ENCODE assay signal across 30 mouse cellular contexts in genomic region chr10:75649001-75649400, GRCm38 (mm10). TPM values are rescaled to one million over a fixed set of nuclear protein-coding genes. Genes with fewer than 3 reads are reported as not detected.
A peak's percentile ranks its signal among the peaks of the same experiment; 100 is the strongest.
DNase-seq lines count a peak whose midpoint lies in the region; ATAC-seq and TF ChIP-seq lines count a peak whose summit lies in the region.
"Had no signal": no experiment of that assay in that cellular context is flagged by ENCODE, and none has a peak within 500 bp of the region (broad histone marks: within the 10 kb centered on the region; RNA-seq: fewer than 3 reads in every experiment).

No protein-coding gene starts in this region.

- ATAC-seq in stomach, postnatal 0 days (ENCODE audit: low FRiP score, low TSS enrichment): no peak
- no peak for ATAC-seq in hindbrain, embryonic 16.5 days
- ATAC-seq: activated CD4-positive, CD25-positive, alpha-beta regulatory T cell, adult 4 months; CD4-positive, CD25-positive, alpha-beta regulatory T cell, adult 4 months; forebrain, embryonic 13.5 days; forebrain, embryonic 16.5 days; hindbrain, postnatal 0 days; inflammation-experienced regulatory T-cells, adult 6 months; intestine, embryonic 16.5 days had no signal

- TF ChIP-seq EP300 in ES-Bruce4 (IDR thresholded peaks at IDR 0.05; ENCODE audit: insufficient read depth, low read depth, low read length): peak; percentile 98
- TF ChIP-seq EP300 in stomach, postnatal 0 days (optimal IDR thresholded peaks at IDR 0.05): no peak

- no peak overlapping the region for H3K27ac ChIP-seq in gastrocnemius, adult 2 months
- H3K27ac ChIP-seq in ES-Bruce4 (ENCODE audit: insufficient read depth, low read length): peak overlapping the region; percentile 91
- 0 out of 2 replicates have a peak overlapping the region, but pooled peaks have one; percentile 1 for H3K27ac ChIP-seq in stomach, postnatal 0 days (replicated peaks)
- no peak overlapping the region for H3K27ac ChIP-seq in hindbrain, embryonic 16.5 days (ENCODE audit: low read depth, low read length)
- H3K27ac ChIP-seq: forebrain, embryonic 10.5 days; forebrain, embryonic 13.5 days; hindbrain, embryonic 10.5 days; hindbrain, embryonic 13.5 days; hindbrain, postnatal 0 days had no signal

- H3K36me3 ChIP-seq in ES-Bruce4 (ENCODE audit: control insufficient read depth, insufficient read depth, low read length, poor library complexity, severe bottlenecking): peaks cover 2% of the 10 kb centered on the region; the same call in 1 of the 2 replicates
- H3K36me3 ChIP-seq in stomach, postnatal 0 days (ENCODE audit: control insufficient read depth, insufficient read depth, low read length): peaks cover 33% of the 10 kb centered on the region
- peaks cover 33% of the 10 kb centered on the region for H3K36me3 ChIP-seq in hindbrain, embryonic 16.5 days (ENCODE audit: control insufficient read depth, insufficient read depth, low read length)

- no peak for TF ChIP-seq POLR2A in ES-Bruce4 (IDR thresholded peaks at IDR 0.05; ENCODE audit: insufficient read depth, low read length)

- no peaks in the 10 kb centered on the region for H3K27me3 ChIP-seq in ES-Bruce4 (ENCODE audit: control insufficient read depth, insufficient read depth, low read length, poor library complexity, severe bottlenecking)
- H3K27me3 ChIP-seq in stomach, postnatal 0 days (ENCODE audit: control insufficient read depth, insufficient read depth, low read length): no peaks in the 10 kb centered on the region
- H3K27me3 ChIP-seq in hindbrain, embryonic 16.5 days (replicated peaks; ENCODE audit: control insufficient read depth, insufficient read depth, low read length): no peaks in the 10 kb centered on the region
- H3K27me3 ChIP-seq: forebrain, embryonic 13.5 days; heart, embryonic 12.5 days; heart, embryonic 15.5 days; hindbrain, embryonic 13.5 days had no signal

- TF ChIP-seq CTCF in gastrocnemius, adult 2 months (IDR thresholded peaks at IDR 0.05): no peak
- TF ChIP-seq CTCF in ES-Bruce4 (IDR thresholded peaks at IDR 0.05; ENCODE audit: low read depth, low read length): no peak
- TF ChIP-seq CTCF in stomach, postnatal 0 days (IDR thresholded peaks at IDR 0.05; ENCODE audit: low read depth): no peak

- H3K9ac ChIP-seq in ES-Bruce4 (ENCODE audit: low read depth, poor library complexity, severe bottlenecking): no peak overlapping the region
- H3K9ac ChIP-seq in stomach, postnatal 0 days (ENCODE audit: low read length): no peak overlapping the region
- no peak overlapping the region for H3K9ac ChIP-seq in hindbrain, embryonic 16.5 days (ENCODE audit: low read depth, low read length)
- H3K9ac ChIP-seq: forebrain, embryonic 13.5 days; heart, embryonic 12.5 days; heart, embryonic 15.5 days; hindbrain, embryonic 13.5 days had no signal

- peaks cover 30% of the 10 kb centered on the region for H3K4me1 ChIP-seq in ES-Bruce4 (ENCODE audit: control insufficient read depth, insufficient read depth, low read length)
- no peaks in the 10 kb centered on the region; the same call in 1 of the 2 replicates for H3K4me1 ChIP-seq in stomach, postnatal 0 days (replicated peaks; ENCODE audit: control insufficient read depth, insufficient read depth)
- H3K4me1 ChIP-seq in hindbrain, embryonic 16.5 days (ENCODE audit: control insufficient read depth, insufficient read depth, low read depth, low read length): peaks cover 11% of the 10 kb centered on the region

- H3K4me3 ChIP-seq in gastrocnemius, adult 2 months: no peak overlapping the region
- peak overlapping the region; percentile 5 for H3K4me3 ChIP-seq in ES-Bruce4 (ENCODE audit: low read depth, low read length)
- no peak overlapping the region for H3K4me3 ChIP-seq in stomach, postnatal 0 days (ENCODE audit: low read depth, low read length)
- H3K4me3 ChIP-seq in hindbrain, embryonic 16.5 days (ENCODE audit: low read length): no peak overlapping the region
- H3K4me3 ChIP-seq: forebrain, embryonic 10.5 days; forebrain, embryonic 13.5 days; heart, embryonic 12.5 days; heart, embryonic 15.5 days; hindbrain, embryonic 10.5 days; hindbrain, embryonic 13.5 days had no signal

- intact Hi-C loops in gastrocnemius, adult 2 months (cut with DNase I): no loop called here

- no peaks in the 10 kb centered on the region for H3K9me3 ChIP-seq in ES-Bruce4 (replicated peaks; ENCODE audit: control insufficient read depth, insufficient read depth, low read length, poor library complexity, severe bottlenecking)
- H3K9me3 ChIP-seq in stomach, postnatal 0 days (ENCODE audit: control insufficient read depth, low read length): no peaks in the 10 kb centered on the region
- H3K9me3 ChIP-seq in hindbrain, embryonic 16.5 days (ENCODE audit: control insufficient read depth, low read length): no peaks in the 10 kb centered on the region
- H3K9me3 ChIP-seq: forebrain, embryonic 10.5 days; forebrain, embryonic 13.5 days; heart, embryonic 12.5 days; heart, embryonic 15.5 days; hindbrain, embryonic 10.5 days; hindbrain, embryonic 13.5 days had no signal

- DNase-seq in gastrocnemius, adult 2 months: peak; percentile 15
- DNase-seq in gastrocnemius, postnatal 25 days: no peak
- DNase-seq in R1 (ENCODE audit: low read depth, low spot score): peak; percentile 96
- DNase-seq in stomach, postnatal 0 days (ENCODE audit: low spot score): no peak
- DNase-seq in kidney, postnatal 14 days: no peak
- DNase-seq: adrenal gland, postnatal 10 days; adrenal gland, postnatal 36 days; cerebellum, adult 11 months; cerebellum, adult 9-10 months; cerebellum, postnatal 14 days; gastrocnemius, postnatal 14 days; heart, adult 18-20 months; heart, postnatal 10 days; heart, postnatal 36 days; kidney, adult 18-20 months had no signal

- 72% methylated on average over 7 of the region's 7 CpGs for WGBS in stomach, postnatal 0 days
- 91% methylated on average over 7 of the region's 7 CpGs for WGBS in hindbrain, embryonic 16.5 days

- no peak overlapping the region for H3K4me2 ChIP-seq in stomach, postnatal 0 days (replicated peaks; ENCODE audit: low read depth)
- H3K4me2 ChIP-seq in hindbrain, embryonic 16.5 days (ENCODE audit: low read length): no peak overlapping the region
- H3K4me2 ChIP-seq: forebrain, embryonic 13.5 days; heart, embryonic 12.5 days; heart, embryonic 15.5 days; hindbrain, embryonic 13.5 days had no signal

RNA-seq across cellular contexts. Expression of gene Susd2, which starts 5.2 kb away (rescaled TPM):
- 1 to 10 TPM; 1.0 to 2.4 TPM for total RNA-seq in gastrocnemius, adult 2 months (2021)
- total RNA-seq in gastrocnemius, postnatal 25 days (2021): 1 to 10 TPM; 1.3 to 1.8 TPM
- polyA plus RNA-seq in ES-Bruce4 (2011; ENCODE audit: insufficient read depth, insufficient read length, low read depth, missing spikeins): 11.1 and 11.7 TPM in 2 replicates
- 12.2 and 14.1 TPM in 2 replicates for polyA plus RNA-seq in stomach, postnatal 0 days (2015; fragmentation: Nextera tagmentation; extraction: Ambion mirVana)
- polyA plus RNA-seq in hindbrain, embryonic 16.5 days (2015; fragmentation: Nextera tagmentation; extraction: Ambion mirVana): 10.5 and 11.9 TPM in 2 replicates

RNA-seq across cellular contexts. Expression of gene Ggt5, which starts 59.9 kb away (rescaled TPM):
- total RNA-seq in gastrocnemius, adult 2 months (2021): 1 to 10 TPM; 2.9 to 4.6 TPM
- 1 to 10 TPM; 4.9 to 5.3 TPM for total RNA-seq in gastrocnemius, postnatal 25 days (2021)
- 0.81 and 0.90 TPM in 2 replicates for polyA plus RNA-seq in ES-Bruce4 (2011; ENCODE audit: insufficient read depth, insufficient read length, low read depth, missing spikeins)
- polyA plus RNA-seq in stomach, postnatal 0 days (2015; fragmentation: Nextera tagmentation; extraction: Ambion mirVana): 2.6 and 2.8 TPM in 2 replicates
- 2.9 and 3.5 TPM in 2 replicates for polyA plus RNA-seq in hindbrain, embryonic 16.5 days (2015; fragmentation: Nextera tagmentation; extraction: Ambion mirVana)
- polyA plus RNA-seq: C2C12 had no signal

Comparison
In these comparisons a context has a peak if more than half of its experiments do, and no peak if none do; other contexts are left out.
1. DNase-seq: peak in gastrocnemius, adult 2 months (single experiment) and R1 (single experiment); none in gastrocnemius, postnatal 25 days (single experiment), stomach, postnatal 0 days (single experiment) and kidney, postnatal 14 days (single experiment).
2. H3K27ac ChIP-seq: peak in ES-Bruce4 (single experiment) and stomach, postnatal 0 days (single experiment); none in gastrocnemius, adult 2 months (single experiment) and hindbrain, embryonic 16.5 days (single experiment).